Mouse (Mus musculus): ENCODE measurements around the gene Tssc4.

Tssc4 gene

DNA sequence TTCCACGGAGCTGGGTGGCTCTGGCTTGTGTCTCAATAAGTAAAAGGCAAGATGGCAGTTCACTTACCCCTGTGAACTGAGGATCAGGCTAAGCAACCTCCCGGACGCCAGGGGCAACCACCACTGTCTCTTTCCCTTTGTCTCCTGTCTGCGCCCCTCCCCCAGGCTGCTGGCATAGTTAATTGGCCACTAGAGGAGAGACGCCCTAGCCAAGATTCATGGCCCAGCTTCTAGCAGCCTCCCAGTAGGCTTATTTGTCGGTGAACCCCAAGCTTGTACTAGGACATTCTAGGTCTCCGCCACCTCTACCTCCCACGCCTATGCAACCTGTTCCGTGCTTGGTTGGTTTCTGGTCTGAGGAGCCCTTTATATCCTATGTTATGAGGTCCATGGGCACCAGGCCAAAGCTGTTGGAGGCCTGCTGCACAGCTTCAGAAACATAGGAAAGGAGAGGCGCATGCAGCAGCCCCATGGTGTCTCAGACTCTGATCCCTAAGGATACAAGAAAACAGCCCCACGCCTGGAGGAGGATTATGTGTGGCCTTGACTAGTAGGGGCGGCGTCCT is 650 bp upstream of the Tssc4 start:
- DNase-seq (ENCODE audit: low read depth, low spot score) = no peak

DNA sequence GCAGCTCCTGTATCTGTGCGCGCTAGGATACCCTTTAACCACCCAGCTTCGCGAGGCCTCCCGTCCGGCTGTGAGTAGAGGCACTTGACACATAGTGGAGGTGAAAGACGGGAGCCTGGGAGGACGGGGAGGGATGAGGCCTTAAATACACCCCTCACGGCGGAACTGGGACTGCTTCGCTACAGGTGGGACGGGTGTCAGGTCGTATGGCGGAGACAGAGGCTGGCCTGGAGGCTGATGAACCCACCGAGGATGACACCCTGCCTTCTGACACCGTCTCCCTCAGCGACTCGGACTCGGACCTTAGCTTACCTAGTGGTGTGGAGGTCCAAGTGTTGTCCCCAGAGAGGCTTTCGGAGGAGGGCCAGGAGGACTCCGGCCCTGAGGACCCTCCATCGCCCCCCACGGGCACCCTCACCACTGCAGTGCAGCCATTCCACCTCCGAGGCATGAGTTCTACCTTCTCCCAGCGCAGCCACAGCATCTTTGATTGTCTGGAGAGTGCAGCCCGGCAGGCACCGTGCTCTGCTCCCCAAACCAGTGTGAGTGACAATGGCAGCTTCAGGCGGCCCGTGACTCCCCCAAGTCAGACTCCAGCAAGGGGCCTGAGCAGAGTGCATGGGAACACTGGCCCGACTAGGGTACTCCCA is 827 bp downstream of the Tssc4 start:
- DNase-seq (ENCODE audit: low read depth, low spot score) = no peak

DNA sequence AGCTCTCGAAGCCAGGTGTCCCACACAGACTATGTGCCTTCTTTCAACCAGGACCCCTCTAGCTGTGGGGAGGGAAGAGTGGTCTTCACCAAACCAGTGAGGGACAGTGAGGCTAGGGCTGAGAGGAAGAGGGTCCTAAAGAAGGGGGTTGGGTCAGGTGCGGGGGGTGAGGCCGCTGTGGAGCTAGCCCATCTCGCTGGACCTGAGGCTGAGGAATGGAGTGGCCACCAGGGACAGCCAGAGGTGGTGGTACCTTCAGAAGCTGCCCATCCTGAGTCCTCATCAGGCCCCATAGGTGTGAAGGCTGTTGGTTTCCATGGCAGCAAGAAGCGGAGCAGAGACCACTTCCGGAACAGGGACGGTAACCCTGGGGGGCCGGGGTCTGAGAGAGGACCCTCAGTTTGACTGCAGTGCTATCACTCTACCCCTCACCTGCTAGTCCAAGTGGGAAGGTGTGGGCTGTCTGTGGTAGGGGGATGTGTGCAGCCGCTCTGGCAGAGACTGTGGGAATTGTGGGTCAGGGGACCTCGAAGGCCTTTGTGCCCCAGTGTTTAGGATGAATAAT is 1.5 kb downstream of the Tssc4 start:
- no peak for DNase-seq (ENCODE audit: low read depth, low spot score)

DNA sequence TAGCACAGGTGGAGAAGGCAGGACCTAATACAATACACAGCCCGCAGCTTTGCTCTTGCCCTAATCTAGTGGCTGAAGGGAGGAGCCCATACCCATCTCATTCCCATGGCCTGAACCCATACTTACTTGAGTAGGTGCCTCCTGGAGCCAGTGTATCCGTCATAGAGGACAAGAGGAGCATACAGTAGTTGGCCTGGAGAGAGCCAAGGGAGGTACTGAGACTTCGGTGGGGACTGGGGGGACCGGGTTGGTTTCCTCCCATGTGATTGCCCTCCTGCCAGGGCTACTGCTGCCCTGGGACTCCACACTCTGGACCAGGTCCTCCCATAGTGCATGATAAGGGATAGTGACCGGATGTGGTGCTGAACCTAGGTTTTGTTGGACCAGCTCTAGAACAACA is 3.6 kb downstream of the Tssc4 start:
- no peak for DNase-seq (ENCODE audit: low read depth, low spot score)

DNA sequence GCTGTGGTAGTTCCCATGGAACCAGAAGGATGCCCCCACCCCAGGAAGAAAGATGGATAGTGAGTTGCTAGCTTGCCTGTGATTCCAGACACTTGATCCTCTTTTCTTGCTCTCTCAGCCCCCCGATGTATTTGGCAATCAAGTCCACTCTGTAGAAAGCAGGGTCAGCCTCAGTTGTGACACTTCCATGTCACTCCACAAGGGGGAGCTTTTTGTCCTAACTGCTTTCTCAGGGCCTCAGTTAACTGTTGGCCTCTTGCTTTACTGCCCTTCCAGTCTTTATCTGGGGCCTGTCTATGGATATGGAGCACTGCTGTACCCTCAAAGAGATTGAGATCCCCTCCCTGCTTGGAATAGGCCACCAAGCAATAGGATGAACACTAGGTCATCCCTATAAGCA is 4.0 kb downstream of the Tssc4 start:
- DNase-seq (ENCODE audit: low read depth, low spot score) = peak; percentile 67

DNA sequence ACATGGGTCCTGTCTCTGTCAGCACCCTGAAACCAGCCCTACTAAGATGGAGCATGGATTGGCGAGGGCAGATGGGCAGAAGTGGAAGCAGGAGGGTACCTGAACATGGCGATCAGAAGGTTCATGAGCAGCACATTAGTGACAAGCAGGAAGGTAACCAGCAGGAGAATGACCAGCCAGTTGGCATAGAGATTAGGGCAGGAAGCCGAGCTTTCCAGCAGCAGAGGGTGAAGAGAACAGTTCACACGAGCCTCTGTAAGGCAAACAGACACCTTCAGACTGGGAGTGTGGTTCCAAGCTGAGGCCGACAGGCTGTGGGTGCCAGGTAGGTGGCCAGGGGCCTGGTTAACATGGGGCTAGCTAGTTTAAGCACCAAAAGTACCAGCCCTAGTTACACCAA is 6.3 kb downstream of the Tssc4 start:
- no peak for DNase-seq (ENCODE audit: low read depth, low spot score)

DNA sequence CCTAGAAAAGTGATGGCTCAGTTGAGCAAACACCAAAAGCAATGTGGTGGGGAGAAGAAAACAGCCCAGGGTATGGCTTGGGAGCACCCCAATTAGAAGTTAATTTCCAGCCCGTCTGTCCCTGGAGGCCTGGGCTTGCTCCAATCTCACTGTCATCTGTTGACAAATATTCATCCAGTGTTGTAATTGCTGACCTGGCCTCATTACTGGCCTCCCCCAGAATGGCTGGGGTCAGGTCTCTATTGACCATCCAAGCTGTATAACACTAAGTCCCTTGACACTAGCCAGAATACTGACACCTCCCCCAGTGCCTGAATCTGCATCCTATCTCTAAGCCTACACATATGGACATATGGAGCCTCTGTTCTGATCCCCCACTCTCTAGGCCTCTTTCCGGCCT is 8.3 kb downstream of the Tssc4 start:
- DNase-seq (ENCODE audit: low read depth, low spot score) = no peak

DNA sequence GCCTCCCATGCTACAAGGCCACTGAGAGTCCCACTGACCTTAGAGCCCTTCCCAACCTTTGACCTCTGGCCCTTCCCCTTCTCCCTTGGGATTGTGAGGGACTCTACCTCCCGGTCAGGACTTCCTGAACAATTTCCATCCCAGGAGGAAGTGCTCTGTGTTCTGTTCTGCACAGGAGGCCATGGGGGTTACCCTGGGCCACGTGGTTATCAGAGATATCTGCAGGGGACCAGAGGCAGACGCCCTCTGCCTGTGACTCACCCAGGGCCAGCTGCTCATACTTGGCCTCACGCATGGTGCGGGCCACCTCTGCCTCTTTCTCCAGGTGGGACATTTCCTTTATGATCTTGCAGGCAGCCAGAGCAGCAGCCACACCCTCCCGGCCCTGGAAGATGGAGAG is 13.0 kb downstream of the Tssc4 start:
- DNase-seq (ENCODE audit: low read depth, low spot score) = no peak

DNA sequence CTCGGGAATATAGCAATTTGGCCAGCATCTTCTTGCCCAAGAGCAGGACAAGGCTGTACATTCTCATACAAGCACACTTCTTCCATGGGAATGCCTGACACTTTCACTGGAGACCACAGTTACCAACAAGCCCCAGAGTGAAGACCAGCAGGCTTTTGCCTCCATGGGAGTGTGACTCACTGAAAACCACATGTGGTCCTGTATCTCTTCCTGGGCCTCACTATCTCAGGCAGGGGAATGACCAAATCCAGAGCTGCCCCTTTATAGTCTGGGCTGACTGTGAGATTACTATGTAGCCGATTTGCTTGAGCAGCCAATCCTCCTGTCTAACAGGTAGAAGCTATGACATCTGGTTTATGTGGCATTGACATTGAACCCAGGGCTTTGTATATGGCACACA is 14.7 kb downstream of the Tssc4 start:
- DNase-seq (ENCODE audit: low read depth, low spot score) = no peak

DNA sequence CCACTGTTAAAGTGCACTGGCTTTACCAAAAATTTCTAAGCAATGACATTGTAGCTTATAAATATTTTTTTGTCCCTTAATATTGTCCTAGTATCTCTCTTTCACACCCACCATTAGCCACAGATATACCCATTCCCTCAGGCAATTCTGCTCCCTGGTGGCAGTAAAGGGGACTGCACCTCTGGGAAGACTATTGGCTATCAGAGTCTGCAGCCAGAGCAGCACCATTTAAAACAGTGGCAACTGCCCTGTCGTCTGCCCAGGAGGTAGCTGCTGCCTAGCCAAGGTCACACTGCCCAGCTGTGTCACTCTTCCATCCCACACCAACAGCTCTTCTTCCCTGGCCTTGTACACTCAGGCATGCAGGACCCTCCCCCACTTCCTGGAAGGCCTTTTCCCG is 17.3 kb downstream of the Tssc4 start:
- peak; percentile 43 for DNase-seq (ENCODE audit: low read depth, low spot score)

DNA sequence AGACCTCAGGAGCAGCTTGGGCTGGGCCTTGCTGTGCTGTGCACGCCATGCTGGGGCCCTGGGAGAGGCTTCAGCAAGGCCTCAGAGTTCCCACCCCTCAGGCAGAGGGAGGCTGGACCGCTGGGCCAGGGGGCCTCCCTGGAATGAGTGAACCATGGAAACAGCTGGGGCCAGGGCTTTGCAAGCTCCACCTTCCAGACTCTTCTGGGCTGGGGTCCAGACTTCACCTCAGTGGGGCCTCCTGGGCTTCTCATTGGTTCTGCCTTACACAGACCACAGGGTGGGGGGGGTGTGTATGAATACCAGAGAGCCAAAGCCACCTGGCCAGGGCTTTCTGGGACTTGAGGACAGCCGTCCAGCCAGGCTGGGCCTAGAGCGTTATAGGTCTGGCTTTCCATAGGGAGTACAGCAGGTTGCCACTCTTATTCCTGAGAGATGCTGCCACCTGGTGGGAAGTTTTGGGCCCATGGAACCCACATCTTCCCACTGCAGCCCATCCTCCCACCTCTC is 18.1 kb downstream of the Tssc4 start:
- peak; percentile 75 for DNase-seq (ENCODE audit: low read depth, low spot score)

DNA sequence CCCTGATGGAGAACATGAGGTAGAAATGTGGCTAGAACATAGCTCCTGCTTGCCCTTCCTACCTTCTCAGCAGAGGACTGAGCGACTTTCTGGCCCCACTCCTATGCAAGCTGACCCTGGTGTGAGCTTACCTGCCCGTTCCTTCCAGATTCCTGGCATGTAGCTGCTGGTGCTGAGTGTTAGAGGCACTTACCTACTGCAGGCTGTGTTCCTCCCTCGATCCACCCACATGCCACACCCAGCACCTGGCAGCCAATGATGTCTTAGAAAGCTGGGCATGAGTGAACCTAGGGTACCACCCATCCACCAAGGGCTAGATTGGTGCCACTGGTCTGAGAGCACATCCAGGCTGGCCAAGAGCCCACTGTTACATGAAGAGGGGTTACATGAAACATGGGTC is 24.8 kb downstream of the Tssc4 start:
- DNase-seq (ENCODE audit: low read depth, low spot score) = no peak

DNA sequence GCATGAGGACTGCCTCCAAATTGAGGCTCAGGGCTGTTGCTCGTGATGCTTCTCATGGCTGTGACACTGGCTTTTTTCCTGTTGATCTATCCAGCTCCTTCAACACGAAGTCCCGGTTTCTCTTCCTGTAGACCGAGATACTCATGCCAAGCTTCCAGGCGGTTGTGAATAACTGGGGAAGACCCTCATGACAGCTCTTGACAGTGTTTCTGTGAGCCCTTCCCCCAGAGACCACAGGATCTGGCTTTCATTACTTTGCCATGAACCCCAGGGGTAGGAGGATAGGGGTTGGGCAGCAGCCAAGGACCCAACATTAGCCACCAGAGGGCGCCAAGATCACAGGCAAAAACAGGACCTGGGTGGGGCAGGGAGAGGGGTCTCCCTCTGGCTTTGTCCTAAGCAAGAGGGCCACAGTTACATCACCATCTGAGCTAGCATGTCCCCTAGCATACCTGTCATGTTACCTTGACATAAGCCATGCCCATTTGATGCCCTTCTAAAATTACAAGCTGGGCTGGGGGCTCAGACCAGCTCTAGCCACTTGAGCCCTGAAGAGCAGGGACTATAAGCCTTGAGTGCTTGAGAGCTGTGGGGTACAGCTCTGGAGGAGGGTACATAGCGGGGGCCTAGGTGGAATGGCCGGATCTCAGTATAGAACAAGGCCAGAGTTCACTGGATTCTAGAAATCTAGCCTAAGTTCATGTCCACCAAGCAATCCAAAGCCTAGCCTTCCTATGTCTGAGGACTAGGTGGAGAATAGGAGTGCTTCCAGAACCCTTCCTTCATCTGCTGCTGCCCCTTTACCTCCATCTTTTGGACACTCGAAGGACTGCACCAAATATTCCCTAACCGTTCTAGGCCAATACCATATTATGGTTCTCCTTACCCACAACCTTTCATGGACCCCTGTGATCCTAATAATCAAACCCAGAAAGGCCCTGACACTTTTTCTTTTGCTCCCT is 25.8 kb downstream of the Tssc4 start, which contains the start of gene Trpm5:
Trpm5 (minus strand) TSS at position 51 of the 962 bp plus-strand sequence.
- peak; percentile 77 for DNase-seq (ENCODE audit: low read depth, low spot score)

DNA sequence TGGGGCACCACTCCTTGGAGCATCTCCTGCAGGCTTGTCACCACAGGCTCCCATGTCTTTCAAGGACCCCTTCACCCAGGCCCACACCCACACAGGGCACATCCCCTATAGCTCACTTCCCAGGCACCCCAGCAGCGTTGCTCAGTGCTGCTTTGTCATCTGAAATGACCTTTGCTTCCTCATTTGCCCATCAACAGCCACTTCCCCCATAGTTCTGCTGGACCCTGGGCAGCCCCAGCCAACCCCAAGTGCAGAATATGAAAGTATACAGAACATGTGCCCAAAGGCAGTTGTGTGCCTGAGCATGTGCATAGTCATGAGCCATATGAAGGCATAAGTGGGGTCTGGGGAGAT is 26.5 kb downstream of the Tssc4 start:
- no peak for DNase-seq (ENCODE audit: low read depth, low spot score)

DNA sequence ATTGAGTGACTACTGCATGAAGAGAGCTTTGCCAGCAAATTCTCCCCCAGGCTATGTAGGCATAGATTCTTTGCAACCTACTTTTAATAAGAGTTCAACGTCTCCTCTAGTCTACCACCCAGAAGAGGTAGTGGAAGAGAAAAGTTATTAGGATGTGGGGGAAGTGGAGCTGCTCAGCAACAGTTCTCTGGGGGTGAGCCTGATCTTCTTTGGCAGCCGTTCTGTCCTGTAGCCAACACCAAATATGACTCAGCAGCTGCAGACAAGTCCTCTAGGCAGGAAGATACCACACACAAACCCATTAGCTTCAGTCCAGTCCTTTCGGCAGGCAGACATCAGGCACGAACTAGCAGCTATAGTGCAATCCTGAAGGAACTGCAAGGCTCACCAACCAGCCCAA is 31.7 kb downstream of the Tssc4 start:
- no peak for DNase-seq (ENCODE audit: low read depth, low spot score)

DNA sequence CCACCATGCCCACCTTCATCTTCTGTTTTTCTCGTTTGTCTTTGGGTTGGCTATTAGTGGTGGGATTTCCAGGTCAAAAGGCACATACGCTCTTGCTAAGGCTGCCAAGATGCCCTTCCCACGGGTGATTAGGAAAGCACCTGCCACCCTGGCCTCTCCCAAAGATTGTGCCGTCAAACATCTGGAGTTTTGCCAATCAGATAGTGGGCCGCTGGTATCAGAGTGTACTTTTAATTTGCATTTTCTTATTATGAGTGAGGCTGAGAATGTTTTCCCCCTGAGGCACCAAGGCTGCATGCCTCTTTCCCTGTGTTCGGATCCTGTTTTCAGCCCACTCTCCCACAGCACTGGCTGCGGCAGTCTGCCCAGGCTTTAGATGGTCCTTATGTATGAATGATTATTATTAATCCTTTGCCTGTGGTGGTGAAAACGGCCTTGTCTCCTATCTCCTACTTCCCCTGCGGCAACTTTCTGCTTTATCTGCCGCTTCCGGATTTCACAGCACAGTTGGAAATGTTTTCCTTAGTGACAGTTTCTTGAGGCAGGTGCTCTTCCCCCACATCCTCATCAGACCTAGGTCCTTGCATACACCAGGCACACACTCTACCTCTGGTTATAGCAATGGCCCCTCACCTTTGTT is 36.3 kb downstream of the Tssc4 start:
- DNase-seq (ENCODE audit: low read depth, low spot score) = no peak

DNA sequence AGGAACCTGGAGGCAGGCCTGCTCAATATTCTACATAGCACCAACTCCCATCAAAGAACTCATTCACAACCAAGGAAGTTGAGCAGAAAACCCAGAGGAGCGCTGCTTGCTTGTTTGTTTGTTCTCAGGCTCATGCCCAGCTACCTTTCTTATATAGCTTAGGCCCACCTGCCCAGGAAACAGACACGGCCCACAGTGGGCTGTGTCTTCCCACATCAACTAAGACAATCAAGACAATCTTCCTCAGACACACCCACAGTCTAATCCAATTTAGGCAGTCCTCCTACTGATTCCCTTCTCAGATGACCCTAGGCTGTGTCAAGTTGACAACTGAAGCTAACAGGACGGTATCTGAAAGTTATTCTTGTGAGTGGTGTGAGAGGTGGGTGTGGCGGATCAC is 37.0 kb downstream of the Tssc4 start, which contains the start of gene Kcnq1:
Kcnq1 (plus strand) TSS at position 301 of the 400 bp plus-strand sequence.
- no peak for DNase-seq (ENCODE audit: low read depth, low spot score)

DNA sequence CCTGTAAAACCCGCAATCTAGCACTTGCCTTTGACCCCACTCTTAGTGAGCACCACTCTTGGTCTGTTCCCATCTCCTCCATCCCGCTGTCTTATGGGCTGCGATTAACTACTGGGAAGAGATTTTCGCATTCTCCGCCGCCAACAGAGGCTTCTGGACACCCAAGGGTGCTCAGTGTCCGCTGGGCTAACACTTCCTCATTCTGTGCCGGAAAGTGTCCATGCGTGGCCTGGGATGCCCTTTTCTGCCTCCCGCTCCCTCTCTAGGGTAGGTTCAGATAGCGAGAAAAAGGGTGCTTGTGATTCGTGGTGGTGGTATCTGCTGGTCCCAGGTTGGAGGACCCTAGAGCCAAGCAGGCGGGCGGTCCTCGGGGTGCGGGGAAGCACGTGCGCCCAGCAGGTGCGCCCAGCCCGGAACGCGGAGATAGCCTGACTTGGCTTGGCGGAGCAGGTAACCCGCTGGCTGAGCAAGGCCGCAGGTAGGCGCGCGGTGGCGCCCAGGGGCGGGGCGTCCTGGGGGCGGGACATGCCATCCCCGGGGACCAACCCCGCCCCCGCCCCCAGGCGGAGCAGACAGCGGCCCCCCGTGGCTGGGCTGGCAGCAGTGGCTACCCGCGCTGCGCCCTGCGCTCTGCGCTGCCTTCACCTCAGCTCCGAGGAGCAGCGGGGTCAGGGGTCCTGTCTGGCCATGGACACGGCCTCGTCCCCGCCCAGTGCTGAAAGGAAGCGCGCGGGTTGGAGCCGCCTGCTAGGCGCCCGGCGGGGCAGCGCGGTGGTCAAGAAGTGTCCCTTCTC is 37.8 kb downstream of the Tssc4 start:
- DNase-seq (ENCODE audit: low read depth, low spot score) = no peak

DNA sequence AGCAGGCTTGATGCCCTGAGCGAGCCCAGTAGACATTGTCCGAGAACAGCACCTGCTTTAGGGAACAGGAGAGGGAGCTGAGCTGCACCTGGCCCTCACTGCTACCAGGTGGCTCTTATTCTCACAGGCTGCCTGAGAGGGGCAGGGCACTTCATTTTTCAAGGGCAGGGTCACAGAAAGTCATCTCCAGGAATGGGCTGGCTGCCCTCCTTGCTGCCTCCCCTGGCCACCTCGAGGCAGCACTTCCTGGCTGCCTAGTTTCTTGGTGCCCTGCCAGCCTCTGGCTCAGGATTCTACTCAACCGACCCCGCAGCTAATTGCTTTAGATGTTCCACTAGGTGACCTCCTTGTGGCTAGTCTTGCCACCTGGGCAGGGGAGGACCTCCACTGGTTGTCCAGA is 39.2 kb downstream of the Tssc4 start:
- DNase-seq (ENCODE audit: low read depth, low spot score) = no peak

DNA sequence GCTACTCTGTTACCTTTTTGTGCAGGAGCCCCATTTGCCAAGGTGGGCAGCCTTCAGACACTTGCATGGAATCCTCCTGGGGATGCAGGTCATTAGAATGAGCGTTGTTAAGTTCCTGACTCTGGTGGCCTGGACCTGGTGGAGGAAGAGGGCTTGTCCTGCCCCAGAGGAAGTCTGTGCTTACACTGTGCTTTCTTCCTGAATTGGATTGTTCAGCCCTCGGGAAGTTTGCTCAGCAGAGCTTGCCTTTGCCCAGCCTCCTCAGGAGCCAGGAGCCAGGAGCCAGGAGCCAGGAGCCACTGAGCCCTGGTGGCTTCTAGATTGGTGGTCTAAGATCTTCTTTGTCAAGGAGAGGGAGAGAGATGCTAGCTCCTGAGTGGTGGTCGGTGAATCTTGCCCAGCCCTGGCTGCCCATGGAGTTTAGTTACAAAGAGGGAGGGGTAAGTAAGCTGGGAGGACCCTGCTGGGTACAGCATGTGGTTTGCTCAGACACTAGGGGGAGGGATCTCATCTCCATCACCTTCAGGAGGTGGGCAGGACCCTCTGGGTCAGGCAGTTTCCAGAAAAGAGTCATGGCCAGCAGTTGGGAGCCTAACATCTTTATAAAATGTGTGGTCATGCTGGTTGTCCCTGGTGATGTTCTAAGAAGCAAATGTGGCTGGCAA is 40.1 kb downstream of the Tssc4 start:
- no peak for DNase-seq (ENCODE audit: low read depth, low spot score)

Data from forelimb bud, embryonic 11.5 days (tissue).